ENCODE assay signal across 23 mouse cellular contexts in the genomic region with DNA sequence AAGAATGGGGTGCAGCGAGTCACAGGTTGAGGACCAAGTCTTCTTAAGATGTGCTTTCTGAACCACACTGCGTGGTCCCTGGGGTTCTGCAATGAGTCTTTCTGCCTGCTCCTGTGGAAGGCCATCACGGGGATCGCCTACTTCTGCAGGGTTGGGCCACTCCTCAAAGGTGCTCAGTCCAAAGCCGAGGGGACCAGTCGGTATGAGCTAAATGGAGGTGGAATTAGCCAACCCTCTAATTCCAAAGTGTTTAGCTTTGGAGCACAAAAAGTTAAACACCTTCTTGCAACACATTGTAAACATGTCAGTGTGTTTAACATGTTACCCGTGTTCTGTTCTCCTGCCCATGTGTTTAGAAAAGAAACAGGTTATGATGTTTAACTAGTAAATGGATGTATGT.
DNase-seq lines count a peak whose midpoint lies in the region; ATAC-seq and TF ChIP-seq lines count a peak whose summit lies in the region.
"Had no signal": no experiment of that assay in that cellular context is flagged by ENCODE, and none has a peak within 500 bp of the region (broad histone marks: within the 10 kb centered on the region; RNA-seq: fewer than 3 reads in every experiment).

No protein-coding gene starts in this region.

- H3K36me3 ChIP-seq in intestine, embryonic 14.5 days (ENCODE audit: control insufficient read depth, insufficient read depth, low read length) = no peaks in the 10 kb centered on the region
- H3K36me3 ChIP-seq in intestine, embryonic 15.5 days = no peaks in the 10 kb centered on the region
- no peaks in the 10 kb centered on the region for H3K36me3 ChIP-seq in liver, embryonic 16.5 days (ENCODE audit: control insufficient read depth, insufficient read depth)
- no peaks in the 10 kb centered on the region for H3K36me3 ChIP-seq in stomach, embryonic 14.5 days (ENCODE audit: control insufficient read depth, insufficient read depth, low read length)
- H3K36me3 ChIP-seq in stomach, postnatal 0 days (ENCODE audit: control insufficient read depth, insufficient read depth, low read length) = no peaks in the 10 kb centered on the region
- H3K36me3 ChIP-seq: forebrain, embryonic 10.5 days; heart, embryonic 10.5 days; heart, embryonic 13.5 days had no signal

- no peak overlapping the region for H3K4me3 ChIP-seq in intestine, embryonic 14.5 days (ENCODE audit: low read depth, low read length)
- no peak overlapping the region for H3K4me3 ChIP-seq in intestine, embryonic 15.5 days (replicated peaks)
- no peak overlapping the region for H3K4me3 ChIP-seq in liver, embryonic 16.5 days (ENCODE audit: low read depth, low read length)
- H3K4me3 ChIP-seq in stomach, embryonic 14.5 days (ENCODE audit: low read depth, low read length) = no peak overlapping the region
- no peak overlapping the region for H3K4me3 ChIP-seq in stomach, postnatal 0 days (ENCODE audit: low read depth, low read length)
- H3K4me3 ChIP-seq: forebrain, embryonic 10.5 days; forebrain, embryonic 13.5 days; heart, adult 2 months; heart, embryonic 10.5 days; heart, embryonic 13.5 days had no signal

- peak; percentile 40; the same call in 1 of the 2 replicates for ATAC-seq in intestine, embryonic 14.5 days (replicated peaks; ENCODE audit: low FRiP score, low TSS enrichment, low read depth)
- no peak for ATAC-seq in intestine, embryonic 15.5 days
- ATAC-seq in liver, embryonic 16.5 days (ENCODE audit: low read depth) = peak; percentile 61
- ATAC-seq in stomach, embryonic 14.5 days (ENCODE audit: insufficient number of reproducible peaks, insufficient read depth, low FRiP score, low read depth) = peak; percentile 7; the same call in 1 of the 2 replicates
- ATAC-seq in stomach, postnatal 0 days (ENCODE audit: low FRiP score, low TSS enrichment) = no peak
- ATAC-seq: activated CD4-positive, CD25-positive, alpha-beta regulatory T cell, adult 4 months; forebrain, embryonic 13.5 days; forebrain, embryonic 16.5 days had no signal

- H3K27me3 ChIP-seq in intestine, embryonic 14.5 days (replicated peaks; ENCODE audit: control insufficient read depth, insufficient read depth, low read length) = no peaks in the 10 kb centered on the region
- no peaks in the 10 kb centered on the region for H3K27me3 ChIP-seq in intestine, embryonic 15.5 days (replicated peaks)
- H3K27me3 ChIP-seq in liver, embryonic 16.5 days (ENCODE audit: control insufficient read depth, insufficient read depth, low read depth, low read length) = no peaks in the 10 kb centered on the region
- H3K27me3 ChIP-seq in stomach, embryonic 14.5 days (ENCODE audit: control insufficient read depth, insufficient read depth, low read length) = no peaks in the 10 kb centered on the region
- no peaks in the 10 kb centered on the region for H3K27me3 ChIP-seq in stomach, postnatal 0 days (ENCODE audit: control insufficient read depth, insufficient read depth, low read length)
- H3K27me3 ChIP-seq: forebrain, embryonic 13.5 days had no signal

- TF ChIP-seq CTCF in stomach, postnatal 0 days (IDR thresholded peaks at IDR 0.05; ENCODE audit: low read depth) = no peak

- no peak for TF ChIP-seq EP300 in stomach, postnatal 0 days (optimal IDR thresholded peaks at IDR 0.05)

- peaks cover 21% of the 10 kb centered on the region for H3K4me1 ChIP-seq in intestine, embryonic 14.5 days (replicated peaks; ENCODE audit: control insufficient read depth, insufficient read depth, low read length)
- H3K4me1 ChIP-seq in intestine, embryonic 15.5 days (replicated peaks) = peaks cover 13% of the 10 kb centered on the region
- no peaks in the 10 kb centered on the region; the same call in none of the 2 replicates for H3K4me1 ChIP-seq in liver, embryonic 16.5 days (ENCODE audit: control insufficient read depth, low read depth, low read length)
- peaks cover 15% of the 10 kb centered on the region; the same call in 1 of the 2 replicates for H3K4me1 ChIP-seq in stomach, embryonic 14.5 days (ENCODE audit: control insufficient read depth, insufficient read depth, low read length)
- H3K4me1 ChIP-seq in stomach, postnatal 0 days (replicated peaks; ENCODE audit: control insufficient read depth, insufficient read depth) = no peaks in the 10 kb centered on the region; the same call in 1 of the 2 replicates

- DNase-seq in intestine, embryonic 14.5 days (ENCODE audit: low spot score) = no peak
- no peak for DNase-seq in liver
- DNase-seq in stomach, postnatal 0 days (ENCODE audit: low spot score) = no peak
- DNase-seq: adrenal gland, adult 8-10 months; adrenal gland, postnatal 25 days; cerebellum, adult 11-12 months; cerebellum, adult 8-10 months; cerebellum, postnatal 10 days; gastrocnemius, postnatal 10 days; gastrocnemius, postnatal 36 days; heart, adult 2 months; heart, postnatal 14 days; heart, postnatal 4 days had no signal

- WGBS in intestine, embryonic 14.5 days = 49% methylated on average over 7 of the region's 7 CpGs
- 46% methylated on average over 7 of the region's 7 CpGs for WGBS in intestine, embryonic 15.5 days
- 60% methylated on average over 7 of the region's 7 CpGs for WGBS in liver, embryonic 16.5 days (ENCODE audit: insufficient replicate concordance)
- WGBS in stomach, embryonic 14.5 days = 39% methylated on average over 7 of the region's 7 CpGs
- 54% methylated on average over 7 of the region's 7 CpGs for WGBS in stomach, postnatal 0 days

- no peak overlapping the region for H3K27ac ChIP-seq in intestine, embryonic 14.5 days (ENCODE audit: low read depth)
- H3K27ac ChIP-seq in intestine, embryonic 15.5 days = no peak overlapping the region
- H3K27ac ChIP-seq in liver, embryonic 16.5 days (ENCODE audit: low read length) = no peak overlapping the region
- peak overlapping the region; percentile 48; the same call in 1 of the 2 replicates for H3K27ac ChIP-seq in stomach, embryonic 14.5 days (ENCODE audit: low read length)
- no peak overlapping the region for H3K27ac ChIP-seq in stomach, postnatal 0 days (replicated peaks)
- H3K27ac ChIP-seq: forebrain, embryonic 10.5 days; forebrain, embryonic 13.5 days; heart, adult 2 months; heart, embryonic 10.5 days; heart, embryonic 13.5 days; hindbrain, embryonic 14.5 days had no signal

- H3K4me2 ChIP-seq in intestine, embryonic 14.5 days (ENCODE audit: low read length) = no peak overlapping the region
- no peak overlapping the region for H3K4me2 ChIP-seq in intestine, embryonic 15.5 days (replicated peaks)
- no peak overlapping the region for H3K4me2 ChIP-seq in liver, embryonic 16.5 days (ENCODE audit: low read depth, low read length)
- H3K4me2 ChIP-seq in stomach, embryonic 14.5 days (replicated peaks; ENCODE audit: low read depth, low read length) = no peak overlapping the region
- H3K4me2 ChIP-seq in stomach, postnatal 0 days (replicated peaks; ENCODE audit: low read depth) = no peak overlapping the region
- H3K4me2 ChIP-seq: forebrain, embryonic 13.5 days; heart, embryonic 13.5 days; hindbrain, embryonic 14.5 days had no signal

- no peak overlapping the region for H3K9ac ChIP-seq in intestine, embryonic 14.5 days (ENCODE audit: low read length)
- no peak overlapping the region for H3K9ac ChIP-seq in intestine, embryonic 15.5 days
- no peak overlapping the region for H3K9ac ChIP-seq in liver, embryonic 16.5 days (ENCODE audit: low read depth, low read length)
- H3K9ac ChIP-seq in stomach, embryonic 14.5 days (replicated peaks; ENCODE audit: low read depth, low read length) = no peak overlapping the region
- H3K9ac ChIP-seq in stomach, postnatal 0 days (ENCODE audit: low read length) = no peak overlapping the region
- H3K9ac ChIP-seq: forebrain, embryonic 13.5 days; heart, embryonic 13.5 days; hindbrain, embryonic 14.5 days had no signal

- no peaks in the 10 kb centered on the region for H3K9me3 ChIP-seq in intestine, embryonic 14.5 days (ENCODE audit: control insufficient read depth, low read length)
- no peaks in the 10 kb centered on the region for H3K9me3 ChIP-seq in intestine, embryonic 15.5 days
- no peaks in the 10 kb centered on the region for H3K9me3 ChIP-seq in liver, embryonic 16.5 days (replicated peaks; ENCODE audit: control insufficient read depth, low read length)
- H3K9me3 ChIP-seq in stomach, embryonic 14.5 days (ENCODE audit: control insufficient read depth, low read depth, low read length) = no peaks in the 10 kb centered on the region
- no peaks in the 10 kb centered on the region for H3K9me3 ChIP-seq in stomach, postnatal 0 days (ENCODE audit: control insufficient read depth, low read length)
- H3K9me3 ChIP-seq: forebrain, embryonic 10.5 days; forebrain, embryonic 13.5 days; heart, embryonic 10.5 days; heart, embryonic 13.5 days had no signal

Comparison
In these comparisons a context has a peak if more than half of its experiments do, and no peak if none do; other contexts are left out.
1. ATAC-seq: peak in intestine, embryonic 14.5 days (single experiment), liver, embryonic 16.5 days (single experiment) and stomach, embryonic 14.5 days (single experiment); none in intestine, embryonic 15.5 days (single experiment) and stomach, postnatal 0 days (single experiment).